Mouse (Mus musculus) CD8-positive naive resting alpha-beta T cell, adult 2 months (primary cell): ENCODE results near the gene Lemd1.

Source experiments
- DNase-seq, 2 experiments: peaks; one replicate each; pipeline ENCODE4 v3.0.0; 2022; ENCODE audit warnings: low read depth in 2 of 2, low spot score in 2 of 2

Lemd1 gene

GRCm38 (mm10) chr1:132164780-132165518 is 26.3 kb upstream of the Lemd1 start:
- DNase-seq: no peak

- peak in 1 of 2 experiments; percentile 21 for DNase-seq
These were observed 25.4 kb upstream of the Lemd1 start for GRCm38 (mm10) chr1:132165859-132166258.

- DNase-seq: no peak
These were observed 23.0 kb upstream of the Lemd1 start for GRCm38 (mm10) chr1:132168115-132168767.

GRCm38 (mm10) chr1:132170698-132171097 is 20.5 kb upstream of the Lemd1 start:
- no peak for DNase-seq

- DNase-seq: no peak
These were observed 19.6 kb upstream of the Lemd1 start for GRCm38 (mm10) chr1:132171619-132172018.

GRCm38 (mm10) chr1:132186303-132186702 is 4.9 kb upstream of the Lemd1 start:
- no peak for DNase-seq

GRCm38 (mm10) chr1:132188442-132189066 is 2.7 kb upstream of the Lemd1 start:
- DNase-seq: no peak

- DNase-seq: no peak
These were observed 2.0 kb upstream of the Lemd1 start for GRCm38 (mm10) chr1:132189231-132189630.

- no peak for DNase-seq
These were observed 1.2 kb upstream of the Lemd1 start for GRCm38 (mm10) chr1:132190040-132190513.

GRCm38 (mm10) chr1:132190621-132191092 is 574 bp upstream of the Lemd1 start:
- no peak for DNase-seq

- DNase-seq: no peak
These were observed 802 bp downstream of the Lemd1 start for GRCm38 (mm10) chr1:132191786-132192680.

GRCm38 (mm10) chr1:132193806-132194205 is 2.6 kb downstream of the Lemd1 start:
- DNase-seq: no peak

GRCm38 (mm10) chr1:132194624-132195023 is 3.4 kb downstream of the Lemd1 start:
- no peak for DNase-seq

- no peak for DNase-seq
These were observed 3.9 kb downstream of the Lemd1 start for GRCm38 (mm10) chr1:132195100-132195499.

- no peak for DNase-seq
These were observed 4.5 kb downstream of the Lemd1 start for GRCm38 (mm10) chr1:132195681-132196080.

GRCm38 (mm10) chr1:132196337-132196736 is 5.1 kb downstream of the Lemd1 start:
- DNase-seq: no peak

- no peak for DNase-seq
These were observed 6.4 kb downstream of the Lemd1 start for GRCm38 (mm10) chr1:132197666-132198065.

- no peak for DNase-seq
These were observed 7.3 kb downstream of the Lemd1 start for GRCm38 (mm10) chr1:132198401-132199071.

GRCm38 (mm10) chr1:132199244-132199643 is 8.0 kb downstream of the Lemd1 start:
- no peak for DNase-seq

- DNase-seq: no peak
These were observed 8.7 kb downstream of the Lemd1 start for GRCm38 (mm10) chr1:132199934-132200333.
